Comparison of ENCODE assay signal across 16 mouse cellular contexts in the genomic region with DNA sequence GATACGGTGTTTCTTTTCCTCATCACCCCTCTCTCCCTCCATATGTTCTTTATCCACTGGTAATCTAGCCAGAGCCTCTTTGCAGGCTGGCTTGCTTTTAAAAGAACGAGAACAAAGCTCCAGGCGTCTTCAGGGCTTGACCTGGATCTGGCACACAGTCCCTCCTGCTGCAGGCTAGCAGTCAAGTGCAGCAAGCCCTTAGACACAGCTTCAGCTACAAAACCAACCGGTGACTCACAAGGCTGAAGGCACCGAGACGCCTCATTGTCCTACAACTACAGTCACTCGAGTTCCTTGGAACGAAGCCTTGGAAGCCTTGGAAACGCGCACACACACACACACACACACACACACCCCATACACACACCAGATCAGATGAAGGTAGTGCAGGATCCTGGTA. TPM values are rescaled to one million over a fixed set of nuclear protein-coding genes. Genes with fewer than 3 reads are reported as not detected.
A peak's percentile ranks its signal among the peaks of the same experiment; 100 is the strongest.
DNase-seq lines count a peak whose midpoint lies in the region; ATAC-seq lines count a peak whose summit lies in the region.
"Had no signal": no experiment of that assay in that cellular context is flagged by ENCODE, and none has a peak within 500 bp of the region (broad histone marks: within the 10 kb centered on the region; RNA-seq: fewer than 3 reads in every experiment).

No protein-coding gene starts in this region.

- no peak overlapping the region for H3K27ac ChIP-seq in embryonic facial prominence, embryonic 14.5 days (replicated peaks; ENCODE audit: low read depth, low read length)
- no peak overlapping the region for H3K27ac ChIP-seq in embryonic facial prominence, embryonic 10.5 days (replicated peaks)
- H3K27ac ChIP-seq: gastrocnemius, adult 2 months; neural tube, embryonic 13.5 days had no signal

- WGBS in embryonic facial prominence, embryonic 14.5 days, result 71% methylated on average over 10 of the region's 10 CpGs
- WGBS in embryonic facial prominence, embryonic 10.5 days, result 74% methylated on average over 10 of the region's 10 CpGs

- H3K4me3 ChIP-seq in embryonic facial prominence, embryonic 14.5 days (ENCODE audit: low read depth, low read length), result no peak overlapping the region
- no peak overlapping the region for H3K4me3 ChIP-seq in embryonic facial prominence, embryonic 10.5 days
- H3K4me3 ChIP-seq: erythroblast, embryonic 14.5 days; gastrocnemius, adult 2 months; neural tube, embryonic 13.5 days had no signal

- H3K36me3 ChIP-seq in embryonic facial prominence, embryonic 14.5 days (ENCODE audit: control insufficient read depth, insufficient read depth, low read length), result no peaks in the 10 kb centered on the region
- peaks cover 8% of the 10 kb centered on the region for H3K36me3 ChIP-seq in embryonic facial prominence, embryonic 10.5 days (replicated peaks)

- H3K4me2 ChIP-seq in embryonic facial prominence, embryonic 14.5 days (ENCODE audit: low read depth, low read length), result no peak overlapping the region
- H3K4me2 ChIP-seq: liver, embryonic 11.5 days; neural tube, embryonic 13.5 days had no signal

- H3K9me3 ChIP-seq in embryonic facial prominence, embryonic 14.5 days (ENCODE audit: control insufficient read depth, low read length), result no peaks in the 10 kb centered on the region
- H3K9me3 ChIP-seq in embryonic facial prominence, embryonic 10.5 days, result peaks cover 2% of the 10 kb centered on the region; the same call in 1 of the 2 replicates
- H3K9me3 ChIP-seq: neural tube, embryonic 13.5 days had no signal

- H3K4me1 ChIP-seq in embryonic facial prominence, embryonic 14.5 days (ENCODE audit: control insufficient read depth, insufficient read depth, low read length), result peaks cover 2% of the 10 kb centered on the region
- peaks cover 8% of the 10 kb centered on the region for H3K4me1 ChIP-seq in embryonic facial prominence, embryonic 10.5 days

- H3K9ac ChIP-seq in embryonic facial prominence, embryonic 14.5 days (ENCODE audit: low read depth, low read length), result 0 out of 2 replicates have a peak overlapping the region, but pooled peaks have one; percentile 8
- H3K9ac ChIP-seq: neural tube, embryonic 13.5 days had no signal

- ATAC-seq in embryonic facial prominence, embryonic 14.5 days (ENCODE audit: low read depth), result no peak

- H3K27me3 ChIP-seq in embryonic facial prominence, embryonic 14.5 days (replicated peaks; ENCODE audit: control insufficient read depth, insufficient read depth, low read length), result no peaks in the 10 kb centered on the region
- H3K27me3 ChIP-seq in embryonic facial prominence, embryonic 10.5 days (replicated peaks; ENCODE audit: low read depth, poor library complexity, severe bottlenecking), result no peaks in the 10 kb centered on the region
- H3K27me3 ChIP-seq: neural tube, embryonic 13.5 days had no signal

- DNase-seq in embryonic facial prominence, embryonic 14.5 days (ENCODE audit: low spot score), result no peak
- DNase-seq in embryonic facial prominence, embryonic 10.5 days (ENCODE audit: low spot score), result no peak
- peak; percentile 14 for DNase-seq in right cerebral cortex, postnatal 14 days
- no peak for DNase-seq in right cerebral cortex, postnatal 25 days
- peak; percentile 69 to 74 for DNase-seq in cerebellum, postnatal 10 days
- DNase-seq in yolk sac, embryonic 10.5 days (ENCODE audit: low spot score), result no peak
- DNase-seq in kidney, postnatal 10 days, result no peak
- DNase-seq in lung, postnatal 36 days, result no peak
- DNase-seq: gastrocnemius, adult 2 months; kidney, adult 11 months; right cerebral cortex, adult 18-20 months had no signal

RNA-seq across cellular contexts. Expression of gene Tuba1b, which starts 6.5 kb away (rescaled TPM):
- polyA plus RNA-seq in embryonic facial prominence, embryonic 14.5 days (2014; fragmentation: Nextera tagmentation; extraction: Ambion mirVana), result 1,523 and 1,643 TPM in 2 replicates
- 2,343 and 2,408 TPM in 2 replicates for polyA plus RNA-seq in embryonic facial prominence, embryonic 10.5 days (2016; fragmentation: Nextera tagmentation; extraction: Ambion mirVana)

RNA-seq across cellular contexts. Expression of gene Gm49450, which starts 12.5 kb away (rescaled TPM):
- polyA plus RNA-seq in embryonic facial prominence, embryonic 14.5 days (2014; fragmentation: Nextera tagmentation; extraction: Ambion mirVana), result not detected in 2 replicates
- polyA plus RNA-seq in embryonic facial prominence, embryonic 10.5 days (2016; fragmentation: Nextera tagmentation; extraction: Ambion mirVana), result not detected in 2 replicates
- polyA plus RNA-seq: erythroblast, embryonic 14.5 days; liver, embryonic 11.5 days; lung, embryonic 16.5 days; neural tube, embryonic 13.5 days; thymus, postnatal 0 days had no signal

RNA-seq across cellular contexts. Expression of gene Tuba1a, which starts 12.7 kb away (rescaled TPM):
- polyA plus RNA-seq in embryonic facial prominence, embryonic 14.5 days (2014; fragmentation: Nextera tagmentation; extraction: Ambion mirVana), result 1,836 and 1,958 TPM in 2 replicates
- polyA plus RNA-seq in embryonic facial prominence, embryonic 10.5 days (2016; fragmentation: Nextera tagmentation; extraction: Ambion mirVana), result 2,739 and 2,840 TPM in 2 replicates

RNA-seq across cellular contexts. Expression of gene Lmbr1l, which starts 22.8 kb away (rescaled TPM):
- 3.9 and 4.3 TPM in 2 replicates for polyA plus RNA-seq in embryonic facial prominence, embryonic 14.5 days (2014; fragmentation: Nextera tagmentation; extraction: Ambion mirVana)
- 23.4 and 26.9 TPM in 2 replicates for polyA plus RNA-seq in embryonic facial prominence, embryonic 10.5 days (2016; fragmentation: Nextera tagmentation; extraction: Ambion mirVana)

RNA-seq across cellular contexts. Expression of gene Dhh, which starts 42.5 kb away (rescaled TPM):
- polyA plus RNA-seq in embryonic facial prominence, embryonic 14.5 days (2014; fragmentation: Nextera tagmentation; extraction: Ambion mirVana), result 2.0 and 3.1 TPM in 2 replicates
- polyA plus RNA-seq in embryonic facial prominence, embryonic 10.5 days (2016; fragmentation: Nextera tagmentation; extraction: Ambion mirVana), result 0.31 and 0.34 TPM in 2 replicates
- polyA plus RNA-seq: erythroblast, embryonic 14.5 days had no signal

Comparison
In these comparisons a context has a peak if more than half of its experiments do, and no peak if none do; other contexts are left out.
1. DNase-seq: peak in right cerebral cortex, postnatal 14 days (single experiment) and cerebellum, postnatal 10 days (2 of 2); none in embryonic facial prominence, embryonic 14.5 days (single experiment), embryonic facial prominence, embryonic 10.5 days (single experiment), right cerebral cortex, postnatal 25 days (single experiment), yolk sac, embryonic 10.5 days (single experiment), kidney, postnatal 10 days (single experiment) and lung, postnatal 36 days (single experiment).